Mouse (Mus musculus): ENCODE data around the gene Tspear. TPM values are rescaled to one million over a fixed set of nuclear protein-coding genes. Genes with fewer than 3 reads are reported as not detected.

Tspear gene
- total and polyA plus RNA-seq, 3 experiments, result 1.8 to 3.8 TPM; not detected in 1

DNA sequence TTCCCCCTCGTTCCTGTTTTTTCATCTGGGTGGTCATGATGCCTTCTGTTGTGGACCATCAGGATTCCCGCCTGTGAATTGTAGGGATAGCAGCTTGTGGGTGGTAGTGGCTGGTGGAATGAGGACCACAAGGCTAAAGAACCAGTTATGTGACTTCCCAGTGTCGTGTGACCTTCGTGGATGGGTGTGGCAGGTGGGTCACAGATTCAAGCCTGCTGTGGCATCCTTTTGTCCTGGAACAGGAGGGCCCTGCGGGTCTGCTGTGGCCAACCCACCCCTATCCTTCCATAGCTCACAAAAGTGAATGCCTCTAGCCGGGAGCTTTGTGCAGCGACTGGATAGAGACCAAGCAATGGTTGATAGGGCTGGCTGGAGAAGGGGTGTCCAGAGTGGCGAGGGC lies 38.5 kb upstream of the Tspear start:
- H3K79me2 ChIP-seq (ENCODE audit: control insufficient read depth, insufficient read depth, low read length, poor library complexity), result no peaks in the 10 kb centered on the region
- H3K9me3 ChIP-seq (replicated peaks; ENCODE audit: insufficient read depth, low read length), result no peaks in the 10 kb centered on the region
- DNase-seq (ENCODE audit: low read depth, low spot score), result no peak
- no peaks in the 10 kb centered on the region; a peak in 1 of 4 replicates for H3K4me1 ChIP-seq (ENCODE audit: control insufficient read depth in 1 of 2, insufficient read depth in 2 of 2, low read length in 2 of 2)
- no peak overlapping the region for H3K4me3 ChIP-seq (ENCODE audit: control insufficient read depth in 1 of 2, insufficient read depth in 1 of 2, low read depth in 2 of 2, low read length in 2 of 2)
- peaks cover 0 to 6% of the 10 kb centered on the region in 2 experiments; a peak in 2 of 4 replicates for H3K36me3 ChIP-seq (ENCODE audit: control insufficient read depth in 1 of 2, insufficient read depth in 2 of 2, low read length in 2 of 2)
- no peak overlapping the region for H3K27ac ChIP-seq (ENCODE audit: control insufficient read depth, low read depth, low read length)
- H3K9ac ChIP-seq (ENCODE audit: control insufficient read depth, low read depth, low read length, poor library complexity, severe bottlenecking), result no peak overlapping the region
- H3K27me3 ChIP-seq (ENCODE audit: control insufficient read depth in 1 of 2, insufficient read depth in 2 of 2, low read length in 2 of 2), result no peaks in the 10 kb centered on the region
- no peak for TF ChIP-seq NRF1 (IDR thresholded peaks at IDR 0.05; ENCODE audit: insufficient read depth, low read depth, low read length, poor library complexity, severe bottlenecking)
- no peak for TF ChIP-seq JUND (IDR thresholded peaks at IDR 0.05; ENCODE audit: low read depth, low read length)
- no peak for TF ChIP-seq SIN3A (IDR thresholded peaks at IDR 0.05; ENCODE audit: low read length)
- no peak for TF ChIP-seq UBTF (IDR thresholded peaks at IDR 0.05; ENCODE audit: borderline replicate concordance, insufficient read depth, low read depth, low read length)
- TF ChIP-seq GATA1 (IDR thresholded peaks at IDR 0.05; ENCODE audit: low read depth, low read length), result no peak
- TF ChIP-seq CHD2 (IDR thresholded peaks at IDR 0.05; ENCODE audit: low read length), result no peak
- TF ChIP-seq CHD1 (IDR thresholded peaks at IDR 0.05; ENCODE audit: low read depth, low read length), result no peak
- no peak for TF ChIP-seq HCFC1 (IDR thresholded peaks at IDR 0.05; ENCODE audit: low read depth, low read length)
- TF ChIP-seq ZKSCAN1 (IDR thresholded peaks at IDR 0.05; ENCODE audit: low read depth, low read length), result no peak
- TF ChIP-seq POLR2AphosphoS5 (IDR thresholded peaks at IDR 0.05; ENCODE audit: borderline replicate concordance, low read depth, low read length), result no peak
- TF ChIP-seq MAFK (IDR thresholded peaks at IDR 0.05; ENCODE audit: borderline replicate concordance, low read depth, low read length), result no peak
- TF ChIP-seq MYB (IDR thresholded peaks at IDR 0.05; ENCODE audit: low read depth, low read length), result no peak
- no peak for TF ChIP-seq ELF1 (IDR thresholded peaks at IDR 0.05; ENCODE audit: low read depth, low read length)

DNA sequence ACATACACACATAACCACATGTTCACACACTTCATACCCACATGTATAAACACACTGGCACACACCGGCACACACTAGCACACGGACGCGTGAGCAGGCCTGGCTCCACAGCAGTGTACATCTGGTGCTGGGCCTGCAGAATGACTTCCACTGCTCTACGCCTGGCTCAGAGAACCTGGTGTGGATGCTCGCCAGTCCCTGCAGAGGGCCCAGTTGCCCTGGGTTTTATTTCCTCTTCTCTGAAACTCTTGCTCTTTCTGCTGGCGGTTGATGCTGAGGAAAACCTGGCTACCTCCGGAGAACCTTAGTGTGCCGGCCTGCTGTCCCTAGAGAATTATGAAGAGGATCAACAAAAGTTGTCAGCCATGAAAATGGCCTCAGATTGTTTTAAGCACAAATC lies 34.3 kb upstream of the Tspear start:
- H3K4me1 ChIP-seq (ENCODE audit: control insufficient read depth in 1 of 2, insufficient read depth in 2 of 2, low read length in 2 of 2), result no peaks in the 10 kb centered on the region
- no peaks in the 10 kb centered on the region for H3K9me3 ChIP-seq (replicated peaks; ENCODE audit: insufficient read depth, low read length)
- no peak overlapping the region for H3K4me3 ChIP-seq (ENCODE audit: control insufficient read depth in 1 of 2, insufficient read depth in 1 of 2, low read depth in 2 of 2, low read length in 2 of 2)
- H3K27ac ChIP-seq (ENCODE audit: control insufficient read depth, low read depth, low read length), result no peak overlapping the region
- no peak overlapping the region for H3K9ac ChIP-seq (ENCODE audit: control insufficient read depth, low read depth, low read length, poor library complexity, severe bottlenecking)
- no peak for DNase-seq (ENCODE audit: low read depth, low spot score)
- H3K27me3 ChIP-seq (ENCODE audit: control insufficient read depth in 1 of 2, insufficient read depth in 2 of 2, low read length in 2 of 2), result no peaks in the 10 kb centered on the region
- TF ChIP-seq E2F4 (IDR thresholded peaks at IDR 0.05; ENCODE audit: borderline replicate concordance, low read depth, low read length) (no peak), CHD2 (IDR thresholded peaks at IDR 0.05; ENCODE audit: low read length) (no peak), POLR2A (IDR thresholded peaks at IDR 0.05; ENCODE audit: control insufficient read depth in 1 of 2, insufficient read depth in 1 of 2, low read depth in 1 of 2, low read length in 2 of 2, poor library complexity in 1 of 2) (no peak), CTCF (IDR thresholded peaks at IDR 0.05 in 2 of 3, conservative IDR thresholded peaks at IDR 0.05 in 1 of 3; ENCODE audit: control insufficient read depth in 1 of 3, insufficient read depth in 1 of 3, low read depth in 2 of 3, low read length in 3 of 3, poor library complexity in 1 of 3, severe bottlenecking in 1 of 3) (peak in 1 of 3 experiments; percentile 15; a peak in 1 of 6 replicates), CHD1 (IDR thresholded peaks at IDR 0.05; ENCODE audit: low read depth, low read length) (no peak), USF1 (IDR thresholded peaks at IDR 0.05; ENCODE audit: low read depth, low read length) (no peak), RAD21 (IDR thresholded peaks at IDR 0.05; ENCODE audit: low read depth, low read length) (peak; percentile 12; the same call in 1 of the 2 replicates)
- no peaks in the 10 kb centered on the region for H3K36me3 ChIP-seq (ENCODE audit: control insufficient read depth in 1 of 2, insufficient read depth in 2 of 2, low read length in 2 of 2)
- H3K79me2 ChIP-seq (ENCODE audit: control insufficient read depth, insufficient read depth, low read length, poor library complexity), result no peaks in the 10 kb centered on the region
